Mouse (Mus musculus) heart, postnatal 0 days (tissue): ENCODE data around the gene Prph2.

ENCODE experiments used
- CTCF ChIP-seq: IDR thresholded peaks from 2 replicates; pipeline ENCODE4 v1.5.1; 2016; ENCODE audit warnings: antibody characterized with exemption, control low read depth, low read depth
- EP300 ChIP-seq: IDR thresholded peaks from 2 replicates; pipeline ENCODE4 v1.6.1; 2016; ENCODE audit warnings: antibody characterized with exemption, low read depth

- no peak for TF ChIP-seq CTCF
- no peak for TF ChIP-seq EP300
Measured at GRCm38 (mm10) chr17:46946276-46946675, 36.0 kb downstream of the Prph2 start.
